Mouse (Mus musculus): ENCODE measurements at regions not wholly inside any gene's neighbourhood (a gene's known extent, or its start where the extent isn't known, plus 50 kb on each side); places are given as distances from the start of the nearest gene placed in this dataset.
A peak's percentile ranks its signal among the peaks of the same experiment; 100 is the strongest.

- Histone ChIP-seq H3K9ac (replicated peaks) (no peak overlapping the region), H3K36me3 (replicated peaks; ENCODE audit: insufficient read depth, low read length) (no peaks in the 10 kb centered on the region), H3K27me3 (ENCODE audit: insufficient read depth, low read length) (peaks cover 17% of the 10 kb centered on the region; the same call in 1 of the 2 replicates), H3K27ac (ENCODE audit: low read depth) (no peak overlapping the region), H3K4me2 (ENCODE audit: low read depth, low read length) (no peak overlapping the region), H3K4me1 (ENCODE audit: insufficient read depth) (no peaks in the 10 kb centered on the region), H3K4me3 (ENCODE audit: low read depth, low read length) (no peak overlapping the region), H3K9me3 (ENCODE audit: low read length) (no peaks in the 10 kb centered on the region)
- DNase-seq (no peak), ATAC-seq (no peak)
- 77% methylated on average over 7 of the region's 7 CpGs for WGBS (ENCODE audit: insufficient replicate concordance)
- TF ChIP-seq CTCF (IDR thresholded peaks at IDR 0.05; ENCODE audit: low read depth) (no peak), EP300 (IDR thresholded peaks at IDR 0.05; ENCODE audit: low read depth) (no peak)
Measured at GRCm38 (mm10) chr9:46394239-46394638, 74.5 kb upstream of the 4931429L15Rik start.

GRCm38 (mm10) chr9:46392641-46393321 is 73.0 kb upstream of the 4931429L15Rik start:
- no peak overlapping the region for H3K9ac ChIP-seq (replicated peaks)
- no peak overlapping the region for H3K4me2 ChIP-seq (ENCODE audit: low read depth, low read length)
- no peak overlapping the region for H3K27ac ChIP-seq (ENCODE audit: low read depth)
- H3K36me3 ChIP-seq (replicated peaks; ENCODE audit: insufficient read depth, low read length) = no peaks in the 10 kb centered on the region
- H3K4me1 ChIP-seq (ENCODE audit: insufficient read depth) = no peaks in the 10 kb centered on the region
- no peak overlapping the region for H3K4me3 ChIP-seq (ENCODE audit: low read depth, low read length)
- no peaks in the 10 kb centered on the region for H3K9me3 ChIP-seq (ENCODE audit: low read length)
- no peak for TF ChIP-seq EP300 (IDR thresholded peaks at IDR 0.05; ENCODE audit: low read depth)
- peak; percentile 86 for TF ChIP-seq CTCF (IDR thresholded peaks at IDR 0.05; ENCODE audit: low read depth)
- 7% methylated on average over 23 of the region's 23 CpGs for WGBS (ENCODE audit: insufficient replicate concordance)
- DNase-seq (peak; percentile 69), ATAC-seq (no peak)
- H3K27me3 ChIP-seq (ENCODE audit: insufficient read depth, low read length) = peaks cover 17% of the 10 kb centered on the region; the same call in 1 of the 2 replicates

GRCm38 (mm10) chr9:46389741-46390140 is 70.0 kb upstream of the 4931429L15Rik start:
- H3K36me3 ChIP-seq (replicated peaks; ENCODE audit: insufficient read depth, low read length) = no peaks in the 10 kb centered on the region
- no peaks in the 10 kb centered on the region for H3K4me1 ChIP-seq (ENCODE audit: insufficient read depth)
- no peak for ATAC-seq
- H3K27me3 ChIP-seq (ENCODE audit: insufficient read depth, low read length) = peaks cover 12% of the 10 kb centered on the region; the same call in 1 of the 2 replicates
- no peak overlapping the region for H3K4me3 ChIP-seq (ENCODE audit: low read depth, low read length)
- H3K9ac ChIP-seq (replicated peaks) = no peak overlapping the region
- DNase-seq = no peak
- no peaks in the 10 kb centered on the region for H3K9me3 ChIP-seq (ENCODE audit: low read length)
- TF ChIP-seq EP300 (IDR thresholded peaks at IDR 0.05; ENCODE audit: low read depth) (no peak), CTCF (IDR thresholded peaks at IDR 0.05; ENCODE audit: low read depth) (no peak)
- H3K4me2 ChIP-seq (ENCODE audit: low read depth, low read length) = peak overlapping the region; percentile 49
- 13% methylated on average over 9 of the region's 9 CpGs for WGBS (ENCODE audit: insufficient replicate concordance)
- no peak overlapping the region for H3K27ac ChIP-seq (ENCODE audit: low read depth)

- H3K4me2 ChIP-seq (ENCODE audit: low read depth, low read length) = peak overlapping the region; percentile 49
- no peak for ATAC-seq
- no peak overlapping the region for H3K4me3 ChIP-seq (ENCODE audit: low read depth, low read length)
- H3K4me1 ChIP-seq (ENCODE audit: insufficient read depth) = no peaks in the 10 kb centered on the region
- WGBS (ENCODE audit: insufficient replicate concordance) = 36% methylated on average over 17 of the region's 17 CpGs
- TF ChIP-seq EP300 (IDR thresholded peaks at IDR 0.05; ENCODE audit: low read depth) (no peak), CTCF (IDR thresholded peaks at IDR 0.05; ENCODE audit: low read depth) (no peak)
- no peaks in the 10 kb centered on the region for H3K36me3 ChIP-seq (replicated peaks; ENCODE audit: insufficient read depth, low read length)
- no peak for DNase-seq
- no peak overlapping the region for H3K27ac ChIP-seq (ENCODE audit: low read depth)
- H3K9me3 ChIP-seq (ENCODE audit: low read length) = no peaks in the 10 kb centered on the region
- H3K27me3 ChIP-seq (ENCODE audit: insufficient read depth, low read length) = peaks cover 12% of the 10 kb centered on the region; the same call in 1 of the 2 replicates
- H3K9ac ChIP-seq (replicated peaks) = no peak overlapping the region
Measured at GRCm38 (mm10) chr9:46388677-46389676, 69.2 kb upstream of the 4931429L15Rik start.

- no peak overlapping the region for H3K4me2 ChIP-seq (ENCODE audit: low read depth, low read length)
- ATAC-seq (no peak), DNase-seq (no peak)
- H3K9ac ChIP-seq (replicated peaks) = no peak overlapping the region
- WGBS (ENCODE audit: insufficient replicate concordance) = 84% methylated on average over 3 of the region's 3 CpGs
- TF ChIP-seq CTCF (IDR thresholded peaks at IDR 0.05; ENCODE audit: low read depth) = peak; percentile 26; the same call in 1 of the 2 replicates
- TF ChIP-seq EP300 (IDR thresholded peaks at IDR 0.05; ENCODE audit: low read depth) = no peak
- no peak overlapping the region for H3K4me3 ChIP-seq (ENCODE audit: low read depth, low read length)
- no peaks in the 10 kb centered on the region for H3K36me3 ChIP-seq (replicated peaks; ENCODE audit: insufficient read depth, low read length)
- no peaks in the 10 kb centered on the region for H3K4me1 ChIP-seq (ENCODE audit: insufficient read depth)
- no peak overlapping the region for H3K27ac ChIP-seq (ENCODE audit: low read depth)
- H3K27me3 ChIP-seq (ENCODE audit: insufficient read depth, low read length) = peaks cover 4% of the 10 kb centered on the region; the same call in 1 of the 2 replicates
- no peaks in the 10 kb centered on the region for H3K9me3 ChIP-seq (ENCODE audit: low read length)
Measured at GRCm38 (mm10) chr9:46386333-46386732, 66.5 kb upstream of the 4931429L15Rik start.

GRCm38 (mm10) chr9:46381342-46381741 is 61.6 kb upstream of the 4931429L15Rik start:
- ATAC-seq = no peak
- no peaks in the 10 kb centered on the region for H3K4me1 ChIP-seq (ENCODE audit: insufficient read depth)
- H3K4me2 ChIP-seq (ENCODE audit: low read depth, low read length) = no peak overlapping the region
- H3K27ac ChIP-seq (ENCODE audit: low read depth) = no peak overlapping the region
- no peaks in the 10 kb centered on the region for H3K9me3 ChIP-seq (ENCODE audit: low read length)
- H3K4me3 ChIP-seq (ENCODE audit: low read depth, low read length) = no peak overlapping the region
- H3K36me3 ChIP-seq (replicated peaks; ENCODE audit: insufficient read depth, low read length) = no peaks in the 10 kb centered on the region
- DNase-seq = no peak
- WGBS (ENCODE audit: insufficient replicate concordance) = 35% methylated on average over 4 of the region's 4 CpGs
- no peaks in the 10 kb centered on the region for H3K27me3 ChIP-seq (ENCODE audit: insufficient read depth, low read length)
- TF ChIP-seq EP300 (IDR thresholded peaks at IDR 0.05; ENCODE audit: low read depth) (peak; percentile 28; the same call in 1 of the 2 replicates), CTCF (IDR thresholded peaks at IDR 0.05; ENCODE audit: low read depth) (no peak)
- H3K9ac ChIP-seq (replicated peaks) = no peak overlapping the region

Measured in liver, postnatal 0 days (tissue).